Mouse (Mus musculus) small intestine, adult 2 months (tissue): ENCODE data around the gene Tmem165. TPM values are rescaled to one million over a fixed set of nuclear protein-coding genes. Genes with fewer than 3 reads are reported as not detected.

Experiments
- H3K27ac ChIP-seq: fragments of 200-500 bp; 2 replicates; pipeline ENCODE4 v1.5.1; 2012; ENCODE audit warnings: low read depth, low read length, control low read depth, inconsistent platforms; ENCODE audit not compliant: insufficient read depth
- H3K27me3 ChIP-seq: fragments of 200-500 bp; 2 replicates; pipeline ENCODE4 v1.6.1; 2012; ENCODE audit warnings: mild to moderate bottlenecking, moderate library complexity, low read length, inconsistent platforms; ENCODE audit not compliant: control insufficient read depth, insufficient read depth
- H3K36me3 ChIP-seq: fragments of 200-500 bp; 2 replicates; pipeline ENCODE4 v1.6.1; 2012; ENCODE audit warnings: mild to moderate bottlenecking, low read length, control low read depth, inconsistent platforms; ENCODE audit not compliant: control insufficient read depth, insufficient read depth
- H3K4me1 ChIP-seq: fragments of 200-500 bp; 2 replicates; pipeline ENCODE4 v1.6.1; 2012; ENCODE audit warnings: low read length, inconsistent platforms, mixed read lengths; ENCODE audit not compliant: control insufficient read depth, insufficient read depth, insufficient read length
- H3K4me3 ChIP-seq: fragments of 200-500 bp; 2 replicates; pipeline ENCODE4 v1.5.1; 2012; ENCODE audit warnings: low read depth, mild to moderate bottlenecking, control low read depth, inconsistent platforms, low read length, moderate library complexity
- CTCF ChIP-seq: fragments of 200-500 bp; IDR thresholded peaks from 2 replicates; pipeline ENCODE4 v1.5.1; 2012; ENCODE audit warnings: low read depth, mild to moderate bottlenecking, control low read depth, inconsistent platforms, low read length, moderate library complexity, mixed read lengths; ENCODE audit not compliant: insufficient replicate concordance, insufficient read length; ENCODE audit errors: extremely low read depth
- POLR2A ChIP-seq: fragments of 200-500 bp; IDR thresholded peaks from 2 replicates; pipeline ENCODE4 v1.6.1; 2012; ENCODE audit warnings: low read depth, mild to moderate bottlenecking, control low read depth, inconsistent platforms, low read length, moderate library complexity
- WGBS: fragments of 180-500 bp; shearing (Covaris S2); methylation state at CpG from one replicate; pipeline ENCODE4 v1.1.7; 2018; 5-methylcytosine and 5-hydroxymethylcytosine counted together
- polyA plus RNA-seq: library from polyadenylated mRNA; depleted of rRNA; stranded (reverse); fragments of >200 nt; gene quantifications from 2 replicates; pipeline ENCODE4 v1.2.3, GENCODE M21; 2012

Tmem165 gene
- polyA plus RNA-seq, 1 experiment = 85.6 TPM

GRCm38 (mm10) chr5:76170522-76170921, 13.2 kb upstream of the Tmem165 start:
- no peaks in the 10 kb centered on the region for H3K27me3 ChIP-seq
- WGBS = 74% methylated on average over 4 of the region's 4 CpGs
- no peak overlapping the region for H3K27ac ChIP-seq
- TF ChIP-seq CTCF = no peak
- no peak for TF ChIP-seq POLR2A
- no peaks in the 10 kb centered on the region for H3K36me3 ChIP-seq
- no peaks in the 10 kb centered on the region for H3K4me1 ChIP-seq
- H3K4me3 ChIP-seq = no peak overlapping the region

- Histone ChIP-seq H3K27ac (no peak overlapping the region), H3K4me1 (no peaks in the 10 kb centered on the region), H3K36me3 (no peaks in the 10 kb centered on the region), H3K4me3 (no peak overlapping the region), H3K27me3 (no peaks in the 10 kb centered on the region)
- no peak for TF ChIP-seq POLR2A
- no peak for TF ChIP-seq CTCF
These were observed 12.6 kb upstream of the Tmem165 start for GRCm38 (mm10) chr5:76171039-76171438.

GRCm38 (mm10) chr5:76175051-76175450, 8.6 kb upstream of the Tmem165 start:
- no peak for TF ChIP-seq POLR2A
- TF ChIP-seq CTCF = no peak
- no peaks in the 10 kb centered on the region for H3K27me3 ChIP-seq
- peaks cover 11% of the 10 kb centered on the region; the same call in 1 of the 2 replicates for H3K4me1 ChIP-seq
- no peak overlapping the region for H3K27ac ChIP-seq
- no peak overlapping the region for H3K4me3 ChIP-seq
- 88% methylated on average over 4 of the region's 4 CpGs for WGBS
- no peaks in the 10 kb centered on the region for H3K36me3 ChIP-seq

GRCm38 (mm10) chr5:76176411-76176810, 7.3 kb upstream of the Tmem165 start:
- no peak overlapping the region for H3K27ac ChIP-seq
- H3K4me1 ChIP-seq = peaks cover 11% of the 10 kb centered on the region; the same call in 1 of the 2 replicates
- 57% methylated on average over 3 of the region's 3 CpGs for WGBS
- no peaks in the 10 kb centered on the region for H3K27me3 ChIP-seq
- no peaks in the 10 kb centered on the region for H3K36me3 ChIP-seq
- H3K4me3 ChIP-seq = no peak overlapping the region
- TF ChIP-seq CTCF (no peak), POLR2A (no peak)

GRCm38 (mm10) chr5:76176841-76177240, 6.8 kb upstream of the Tmem165 start:
- Histone ChIP-seq H3K4me1 (peaks cover 11% of the 10 kb centered on the region; the same call in 1 of the 2 replicates), H3K36me3 (no peaks in the 10 kb centered on the region), H3K27me3 (no peaks in the 10 kb centered on the region), H3K27ac (no peak overlapping the region), H3K4me3 (no peak overlapping the region)
- no peak for TF ChIP-seq CTCF
- TF ChIP-seq POLR2A = no peak
- 74% methylated on average over 11 of the region's 11 CpGs for WGBS

- 38% methylated on average over 7 of the region's 7 CpGs for WGBS
- Histone ChIP-seq H3K27me3 (no peaks in the 10 kb centered on the region), H3K27ac (peak overlapping the region; percentile 34), H3K36me3 (no peaks in the 10 kb centered on the region), H3K4me1 (peaks cover 11% of the 10 kb centered on the region; the same call in 1 of the 2 replicates), H3K4me3 (no peak overlapping the region)
- TF ChIP-seq CTCF (no peak), POLR2A (no peak)
These were observed 6.0 kb upstream of the Tmem165 start for GRCm38 (mm10) chr5:76177664-76178063.

- Histone ChIP-seq H3K4me1 (peaks cover 11% of the 10 kb centered on the region; the same call in 1 of the 2 replicates), H3K27ac (no peak overlapping the region), H3K36me3 (no peaks in the 10 kb centered on the region), H3K27me3 (no peaks in the 10 kb centered on the region), H3K4me3 (no peak overlapping the region)
- WGBS = 98% methylated on average over 5 of the region's 5 CpGs
- TF ChIP-seq POLR2A = no peak
- no peak for TF ChIP-seq CTCF
These were observed 4.5 kb upstream of the Tmem165 start for GRCm38 (mm10) chr5:76179171-76179570.
